Comparison of ENCODE assay signal across 31 mouse cellular contexts in genomic region chr9:38423801-38424200, GRCm38 (mm10). TPM values are rescaled to one million over a fixed set of nuclear protein-coding genes. Genes with fewer than 3 reads are reported as not detected.
DNase-seq lines count a peak whose midpoint lies in the region; ATAC-seq and TF ChIP-seq lines count a peak whose summit lies in the region.
"Had no signal": no experiment of that assay in that cellular context is flagged by ENCODE, and none has a peak within 500 bp of the region (broad histone marks: within the 10 kb centered on the region; RNA-seq: fewer than 3 reads in every experiment).

No protein-coding gene starts in this region.

- no peak for ATAC-seq in granulocyte monocyte progenitor cell, adult 5-6 weeks (replicated peaks; ENCODE audit: poor library complexity, severe bottlenecking)
- ATAC-seq: CD4-positive, CD25-positive, alpha-beta regulatory T cell, adult 4 months; forebrain, embryonic 14.5 days; forebrain, embryonic 16.5 days had no signal

- peaks cover 3% of the 10 kb centered on the region for H3K4me1 ChIP-seq in ES-Bruce4 (ENCODE audit: control insufficient read depth, insufficient read depth, low read length)
- H3K4me1 ChIP-seq in ES-E14 (ENCODE audit: control insufficient read depth in 2 of 2, insufficient read depth in 2 of 2, low read length in 2 of 2, poor library complexity in 1 of 2): no peaks in the 10 kb centered on the region
- H3K4me1 ChIP-seq: embryonic facial prominence, embryonic 13.5 days; embryonic facial prominence, embryonic 15.5 days; forebrain, embryonic 10.5 days; forebrain, embryonic 12.5 days had no signal

- in situ Hi-C loops in ES-E14 (cut with MboI; ENCODE audit: low sequenced_read_pairs in 2 of 2, unreplicated experiment in 2 of 2): no loop called here

- peak overlapping the region; percentile 19; the same call in 1 of the 2 replicates for H3K27ac ChIP-seq in ES-Bruce4 (ENCODE audit: insufficient read depth, low read length)
- H3K27ac ChIP-seq in ES-E14 (ENCODE audit: insufficient read depth, low read depth, low read length, poor library complexity, severe bottlenecking): peak overlapping the region; percentile 40; the same call in 1 of the 2 replicates
- H3K27ac ChIP-seq: embryonic facial prominence, embryonic 13.5 days; embryonic facial prominence, embryonic 15.5 days; forebrain, embryonic 10.5 days; forebrain, embryonic 12.5 days had no signal

- H3K4me3 ChIP-seq in ES-Bruce4 (ENCODE audit: low read depth, low read length) (no peak overlapping the region), ES-E14 (ENCODE audit: insufficient read depth in 1 of 2, low read depth in 1 of 2, low read length in 2 of 2, poor library complexity in 1 of 2, severe bottlenecking in 1 of 2) (no peak overlapping the region)
- H3K4me3 ChIP-seq: embryonic facial prominence, embryonic 13.5 days; embryonic facial prominence, embryonic 15.5 days; erythroblast, embryonic 14.5 days; forebrain, embryonic 10.5 days; forebrain, embryonic 12.5 days had no signal

- no peak for TF ChIP-seq EP300 in ES-Bruce4 (IDR thresholded peaks at IDR 0.05; ENCODE audit: insufficient read depth, low read depth, low read length)

- no peak for DNase-seq in ES-E14 (ENCODE audit: low read depth, low spot score)
- peak; percentile 60 for DNase-seq in ZHBTc4 (ENCODE audit: low read depth, low spot score)
- no peak for DNase-seq in kidney, adult 11 months
- DNase-seq: adrenal gland, adult 2 months; adrenal gland, postnatal 10 days; adrenal gland, postnatal 25 days; B cell, adult 2 months; cerebellum, adult 11 months; cerebellum, adult 18-20 months; cerebellum, adult 8-10 months; cerebellum, adult 9-11 months; cerebellum, postnatal 14 days; cerebellum, postnatal 36 days; embryo, embryonic 11 days had no signal

- no peak overlapping the region for H3K9ac ChIP-seq in ES-Bruce4 (ENCODE audit: low read depth, poor library complexity, severe bottlenecking)
- no peak overlapping the region for H3K9ac ChIP-seq in ES-E14 (ENCODE audit: insufficient read depth, low read depth, low read length, poor library complexity, severe bottlenecking)
- H3K9ac ChIP-seq: embryonic facial prominence, embryonic 13.5 days; embryonic facial prominence, embryonic 15.5 days; forebrain, embryonic 12.5 days had no signal

- H3K36me3 ChIP-seq in ES-Bruce4 (ENCODE audit: control insufficient read depth, insufficient read depth, low read length, poor library complexity, severe bottlenecking) (no peaks in the 10 kb centered on the region), ES-E14 (ENCODE audit: control insufficient read depth, insufficient read depth, low read length, poor library complexity, severe bottlenecking) (no peaks in the 10 kb centered on the region)
- H3K36me3 ChIP-seq: embryonic facial prominence, embryonic 13.5 days; embryonic facial prominence, embryonic 15.5 days; forebrain, embryonic 10.5 days; forebrain, embryonic 12.5 days had no signal

- H3K9me3 ChIP-seq in ES-Bruce4 (replicated peaks; ENCODE audit: control insufficient read depth, insufficient read depth, low read length, poor library complexity, severe bottlenecking) (peaks cover 30% of the 10 kb centered on the region), ES-E14 (ENCODE audit: control insufficient read depth, insufficient read depth, low read depth, low read length) (peaks cover 4% of the 10 kb centered on the region; the same call in 1 of the 2 replicates)
- H3K9me3 ChIP-seq: embryonic facial prominence, embryonic 13.5 days; embryonic facial prominence, embryonic 15.5 days; forebrain, embryonic 10.5 days; forebrain, embryonic 12.5 days had no signal

- no peaks in the 10 kb centered on the region for H3K27me3 ChIP-seq in ES-Bruce4 (ENCODE audit: control insufficient read depth, insufficient read depth, low read length, poor library complexity, severe bottlenecking)
- H3K27me3 ChIP-seq: CH12.LX; embryonic facial prominence, embryonic 13.5 days; embryonic facial prominence, embryonic 15.5 days; forebrain, embryonic 12.5 days had no signal

- TF ChIP-seq CTCF in ES-Bruce4 (IDR thresholded peaks at IDR 0.05; ENCODE audit: low read depth, low read length): no peak

- TF ChIP-seq POLR2A in ES-Bruce4 (IDR thresholded peaks at IDR 0.05; ENCODE audit: insufficient read depth, low read length): no peak

TF ChIP-seq in ES-E14, 5 proteins besides CTCF, POLR2A, EP300 and RAD21:
- TF ChIP-seq ZNF384 (IDR thresholded peaks at IDR 0.05; ENCODE audit: low read depth, low read length): no peak
- no peak for TF ChIP-seq CHD2 (IDR thresholded peaks at IDR 0.05; ENCODE audit: low read depth, low read length)
- TF ChIP-seq HCFC1 (IDR thresholded peaks at IDR 0.05; ENCODE audit: borderline replicate concordance, insufficient read depth, low read length): no peak
- TF ChIP-seq ZC3H11A (IDR thresholded peaks at IDR 0.05; ENCODE audit: borderline replicate concordance, low read depth, low read length): no peak
- no peak for TF ChIP-seq MAFK (IDR thresholded peaks at IDR 0.05; ENCODE audit: insufficient read depth, low read depth, low read length)

RNA-seq across cellular contexts. Expression of gene Olfr901, which starts 5.5 kb away (rescaled TPM):
- polyA plus RNA-seq in ES-Bruce4 (2011; ENCODE audit: insufficient read depth, insufficient read length, low read depth, missing spikeins): not detected in 2 replicates
- 0.26 and 0.58 TPM in 2 replicates for total RNA-seq in ES-E14 (2012; rRNA removed)
- total RNA-seq in granulocyte monocyte progenitor cell, adult 5-6 weeks (2014; fragmentation: Nextera tagmentation): not detected in 2 replicates
- not detected in 2 replicates for total RNA-seq in granulocyte monocyte progenitor cell, adult 5-6 weeks (2017)
- total RNA-seq: adrenal gland, adult 2 months; adrenal gland, postnatal 10 days; adrenal gland, postnatal 25 days; adrenal gland, postnatal 4 days; CH12.LX; common myeloid progenitor, adult 5-6 weeks; MEL had no signal
- polyA plus RNA-seq: adrenal gland, adult 2 months; brain, embryonic 14.5 days; embryonic facial prominence, embryonic 11.5 days; embryonic facial prominence, embryonic 13.5 days; embryonic facial prominence, embryonic 15.5 days; erythroblast, embryonic 14.5 days; forebrain, embryonic 10.5 days; forebrain, embryonic 12.5 days; forebrain, embryonic 14.5 days; forebrain, embryonic 16.5 days; frontal cortex, adult 2 months had no signal

RNA-seq across cellular contexts. Expression of gene Olfr147, which starts 22.3 kb away (rescaled TPM):
- polyA plus RNA-seq in ES-Bruce4 (2011; ENCODE audit: insufficient read depth, insufficient read length, low read depth, missing spikeins): not detected in 2 replicates
- total RNA-seq in ES-E14 (2012; rRNA removed): 0.49 and 0.53 TPM in 2 replicates
- not detected in 2 replicates for total RNA-seq in granulocyte monocyte progenitor cell, adult 5-6 weeks (2014; fragmentation: Nextera tagmentation)
- not detected in 2 replicates for total RNA-seq in granulocyte monocyte progenitor cell, adult 5-6 weeks (2017)
- total RNA-seq: adrenal gland, adult 2 months; adrenal gland, postnatal 10 days; adrenal gland, postnatal 25 days; adrenal gland, postnatal 4 days; CH12.LX; common myeloid progenitor, adult 5-6 weeks; MEL had no signal
- polyA plus RNA-seq: adrenal gland, adult 2 months; brain, embryonic 14.5 days; CD4-positive, CD25-positive, alpha-beta regulatory T cell, adult 4 months; embryonic facial prominence, embryonic 11.5 days; embryonic facial prominence, embryonic 13.5 days; embryonic facial prominence, embryonic 15.5 days; erythroblast, embryonic 14.5 days; forebrain, embryonic 10.5 days; forebrain, embryonic 12.5 days; forebrain, embryonic 14.5 days; forebrain, embryonic 16.5 days; frontal cortex, adult 2 months had no signal

RNA-seq across cellular contexts. Expression of gene Olfr902, which starts 23.7 kb away (rescaled TPM):
- not detected in 2 replicates for polyA plus RNA-seq in ES-Bruce4 (2011; ENCODE audit: insufficient read depth, insufficient read length, low read depth, missing spikeins)
- not detected in 2 replicates for total RNA-seq in ES-E14 (2012; rRNA removed)
- total RNA-seq in granulocyte monocyte progenitor cell, adult 5-6 weeks (2014; fragmentation: Nextera tagmentation): not detected in 2 replicates
- total RNA-seq in granulocyte monocyte progenitor cell, adult 5-6 weeks (2017): not detected in 2 replicates
- total RNA-seq: adrenal gland, adult 2 months; adrenal gland, postnatal 10 days; adrenal gland, postnatal 25 days; adrenal gland, postnatal 4 days; CH12.LX; common myeloid progenitor, adult 5-6 weeks; MEL had no signal
- polyA plus RNA-seq: adrenal gland, adult 2 months; brain, embryonic 14.5 days; CD4-positive, CD25-positive, alpha-beta regulatory T cell, adult 4 months; embryonic facial prominence, embryonic 11.5 days; embryonic facial prominence, embryonic 13.5 days; embryonic facial prominence, embryonic 15.5 days; erythroblast, embryonic 14.5 days; forebrain, embryonic 10.5 days; forebrain, embryonic 12.5 days; forebrain, embryonic 14.5 days; forebrain, embryonic 16.5 days; frontal cortex, adult 2 months had no signal

RNA-seq across cellular contexts. Expression of gene Olfr904, which starts 39.1 kb away (rescaled TPM):
- polyA plus RNA-seq in ES-Bruce4 (2011; ENCODE audit: insufficient read depth, insufficient read length, low read depth, missing spikeins): not detected in 2 replicates
- total RNA-seq in ES-E14 (2012; rRNA removed): not detected in 2 replicates
- not detected in 2 replicates for total RNA-seq in granulocyte monocyte progenitor cell, adult 5-6 weeks (2014; fragmentation: Nextera tagmentation)
- total RNA-seq in granulocyte monocyte progenitor cell, adult 5-6 weeks (2017): not detected in 2 replicates
- total RNA-seq: adrenal gland, adult 2 months; adrenal gland, postnatal 10 days; adrenal gland, postnatal 25 days; adrenal gland, postnatal 4 days; CH12.LX; common myeloid progenitor, adult 5-6 weeks; MEL had no signal
- polyA plus RNA-seq: adrenal gland, adult 2 months; brain, embryonic 14.5 days; CD4-positive, CD25-positive, alpha-beta regulatory T cell, adult 4 months; embryonic facial prominence, embryonic 11.5 days; embryonic facial prominence, embryonic 13.5 days; embryonic facial prominence, embryonic 15.5 days; erythroblast, embryonic 14.5 days; forebrain, embryonic 10.5 days; forebrain, embryonic 12.5 days; forebrain, embryonic 14.5 days; forebrain, embryonic 16.5 days; frontal cortex, adult 2 months had no signal

RNA-seq across cellular contexts. Expression of gene Olfr251, which starts 46.9 kb away (rescaled TPM):
- polyA plus RNA-seq in ES-Bruce4 (2011; ENCODE audit: insufficient read depth, insufficient read length, low read depth, missing spikeins): not detected in 2 replicates
- not detected in 2 replicates for total RNA-seq in ES-E14 (2012; rRNA removed)
- total RNA-seq in granulocyte monocyte progenitor cell, adult 5-6 weeks (2014; fragmentation: Nextera tagmentation): not detected in 2 replicates
- total RNA-seq in granulocyte monocyte progenitor cell, adult 5-6 weeks (2017): not detected in 2 replicates
- total RNA-seq: adrenal gland, adult 2 months; adrenal gland, postnatal 10 days; adrenal gland, postnatal 25 days; adrenal gland, postnatal 4 days; CH12.LX; common myeloid progenitor, adult 5-6 weeks; MEL had no signal
- polyA plus RNA-seq: adrenal gland, adult 2 months; brain, embryonic 14.5 days; CD4-positive, CD25-positive, alpha-beta regulatory T cell, adult 4 months; embryonic facial prominence, embryonic 11.5 days; embryonic facial prominence, embryonic 13.5 days; embryonic facial prominence, embryonic 15.5 days; erythroblast, embryonic 14.5 days; forebrain, embryonic 10.5 days; forebrain, embryonic 12.5 days; forebrain, embryonic 14.5 days; forebrain, embryonic 16.5 days; frontal cortex, adult 2 months had no signal
